Mouse (Mus musculus) thymus, postnatal 36 days (tissue): ENCODE measurements around the gene Nudt12.
A peak's percentile ranks its signal among the peaks of the same experiment; 100 is the strongest.

Experiments used
- DNase-seq, 2 experiments: peaks; one replicate each; pipeline ENCODE4 v3.0.0; 2022; ENCODE audit warnings: mixed read lengths in 2 of 2

Nudt12 gene

DNA sequence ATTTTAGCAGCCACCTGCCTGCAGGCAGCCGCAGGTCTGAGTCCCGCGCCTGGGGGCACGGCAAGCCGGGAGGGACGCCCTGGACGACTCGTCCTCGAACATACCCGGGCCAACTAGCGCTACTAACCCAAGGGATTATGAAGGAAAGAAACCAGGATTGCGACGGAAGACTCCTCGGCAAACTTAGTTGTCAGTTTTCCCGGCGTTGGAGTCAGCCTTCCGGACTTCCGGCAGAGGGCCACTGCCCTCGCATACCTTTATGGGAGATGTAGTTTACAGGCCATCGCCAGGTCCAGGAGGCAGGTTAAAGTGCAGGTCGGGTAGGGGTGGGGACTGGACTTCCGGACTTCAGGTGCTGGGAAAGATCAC, at the start of gene Nudt12:
Gene Nudt12 (minus strand): TSS at position 282 of the 369 bp plus-strand sequence.
- DNase-seq, result peak; percentile 52 to 56

DNA sequence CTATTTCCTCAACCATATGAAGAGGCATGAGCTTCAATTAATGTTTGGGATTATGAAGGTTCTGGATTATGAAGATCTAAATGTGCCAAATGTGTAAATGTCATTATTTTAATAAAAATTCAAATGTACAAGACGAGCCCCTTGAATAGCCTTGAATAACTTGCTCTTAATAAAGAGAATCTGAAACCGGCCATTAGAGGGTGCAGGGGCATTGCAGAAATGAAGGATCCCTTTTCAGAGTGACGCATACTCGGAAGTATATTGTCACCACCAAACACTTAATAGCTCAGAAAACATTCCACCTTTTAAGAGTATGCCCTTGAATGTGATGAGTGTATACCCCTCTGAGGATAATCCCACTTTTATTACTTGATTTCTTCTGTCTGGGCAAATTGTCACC, 40.1 kb upstream of the Nudt12 start:
- DNase-seq, result no peak

DNA sequence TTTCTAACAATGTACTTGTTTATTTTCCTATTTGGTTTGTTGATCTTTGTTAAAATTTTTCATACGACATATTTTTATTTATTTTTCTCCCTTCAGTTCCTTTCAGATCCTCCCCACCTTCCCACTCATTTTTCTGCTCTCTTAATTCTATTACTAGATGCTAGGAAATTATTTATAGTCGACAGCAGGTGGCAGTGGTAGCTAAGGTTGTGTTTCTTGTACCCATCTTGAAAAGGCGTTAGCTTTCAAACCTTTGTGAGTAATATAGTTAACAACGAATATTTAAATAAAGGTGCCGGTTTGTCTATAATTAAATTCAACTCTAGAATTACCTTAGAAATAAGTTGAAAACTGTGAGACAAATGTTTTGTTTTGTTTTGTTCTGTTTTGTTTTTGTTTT, 26.6 kb upstream of the Nudt12 start:
- DNase-seq, result no peak

DNA sequence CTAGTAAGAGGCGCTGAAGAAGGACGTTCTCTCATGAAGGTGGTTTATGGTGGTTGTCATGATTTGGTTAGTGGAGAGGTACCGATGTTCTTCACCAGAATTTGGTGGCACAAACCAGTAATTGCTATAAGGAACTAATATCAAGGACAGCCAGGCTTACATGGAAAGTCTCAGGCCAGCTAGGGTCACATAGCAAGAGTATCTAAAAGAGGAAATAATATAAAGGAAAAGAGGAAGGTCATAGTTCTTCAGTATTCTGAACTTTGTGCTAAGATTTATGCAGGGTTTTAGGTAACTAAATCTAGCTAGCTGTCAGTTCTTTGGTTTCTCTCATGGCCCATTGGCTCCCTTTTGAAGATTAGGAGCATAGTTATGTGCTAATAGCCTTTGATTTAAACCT, 20.3 kb upstream of the Nudt12 start:
- DNase-seq, result no peak

DNA sequence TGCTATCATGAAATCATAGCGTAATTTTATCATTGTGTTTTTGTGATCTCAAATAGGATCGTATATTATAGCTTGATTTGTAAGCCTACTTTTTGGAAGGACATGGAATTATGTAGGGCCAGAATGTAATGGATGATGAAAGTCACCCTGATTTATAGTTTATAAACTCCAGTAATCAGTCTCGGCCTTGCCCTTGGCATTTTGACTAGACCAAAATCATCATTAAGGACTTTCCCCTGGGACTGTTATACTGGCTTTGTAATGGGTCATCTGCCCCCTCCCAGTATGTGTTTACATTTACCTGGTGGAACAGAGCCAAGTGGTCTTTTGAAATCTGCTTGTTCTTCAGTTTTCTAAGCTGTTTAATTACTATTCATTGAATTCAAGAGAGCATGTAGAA, 13.2 kb upstream of the Nudt12 start:
- DNase-seq, result no peak

DNA sequence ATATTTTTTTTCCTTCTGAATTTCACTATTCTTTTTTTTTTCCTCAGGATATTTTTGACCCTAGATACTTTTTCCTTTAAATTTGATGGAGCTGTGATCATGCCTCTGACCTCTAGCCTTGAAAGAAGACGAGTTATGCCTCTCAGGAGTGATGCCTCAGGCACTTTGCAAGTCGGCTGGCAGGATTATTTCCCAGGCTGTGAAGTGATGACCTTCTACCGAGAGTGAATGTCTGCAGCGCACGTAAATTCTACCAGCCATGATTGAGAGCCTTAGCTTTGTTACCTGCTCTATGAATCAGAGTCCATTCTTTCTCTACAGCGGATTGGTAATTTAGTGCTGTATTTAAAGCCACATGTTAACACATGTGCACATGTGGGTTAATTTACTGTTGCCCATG, 11.3 kb upstream of the Nudt12 start:
- DNase-seq, result no peak

DNA sequence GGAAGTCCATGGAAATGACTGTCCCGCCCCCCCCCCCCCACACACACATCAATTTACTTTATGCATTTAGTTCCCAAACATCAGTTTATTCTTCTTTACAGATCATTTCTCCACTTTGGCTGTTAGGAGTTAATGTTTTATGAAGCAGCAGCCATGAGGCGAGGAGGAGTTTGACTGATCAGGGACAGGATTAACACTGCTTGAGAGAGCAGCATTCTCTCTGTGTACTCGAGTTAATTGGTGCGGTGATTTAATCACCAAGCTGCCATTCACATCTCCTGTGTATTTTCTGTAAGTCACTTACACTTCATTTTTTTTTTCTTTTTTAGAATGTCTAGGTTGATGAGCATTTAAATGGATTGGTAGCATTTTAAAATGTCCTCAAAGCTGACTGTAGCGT, 10.8 kb upstream of the Nudt12 start:
- no peak for DNase-seq

DNA sequence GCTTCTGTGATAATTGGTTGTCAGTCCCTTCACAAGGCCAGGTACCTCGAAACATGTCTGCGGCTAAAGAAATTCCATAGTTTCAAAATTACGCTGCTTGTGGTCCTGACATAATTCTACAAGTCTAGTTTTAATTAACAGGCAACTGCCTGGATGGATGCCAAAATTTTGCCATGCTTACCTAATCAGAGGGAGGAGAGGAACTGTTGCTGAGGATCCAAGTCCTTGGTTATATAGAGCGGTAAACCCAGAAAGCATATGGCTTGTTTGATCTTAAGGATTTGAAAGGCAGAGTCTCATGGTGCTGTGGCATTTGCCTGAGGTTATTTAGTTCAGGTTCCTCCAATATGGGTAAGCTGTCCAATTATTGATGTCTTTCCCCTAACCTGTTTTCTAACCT, 5.5 kb upstream of the Nudt12 start:
- no peak for DNase-seq

DNA sequence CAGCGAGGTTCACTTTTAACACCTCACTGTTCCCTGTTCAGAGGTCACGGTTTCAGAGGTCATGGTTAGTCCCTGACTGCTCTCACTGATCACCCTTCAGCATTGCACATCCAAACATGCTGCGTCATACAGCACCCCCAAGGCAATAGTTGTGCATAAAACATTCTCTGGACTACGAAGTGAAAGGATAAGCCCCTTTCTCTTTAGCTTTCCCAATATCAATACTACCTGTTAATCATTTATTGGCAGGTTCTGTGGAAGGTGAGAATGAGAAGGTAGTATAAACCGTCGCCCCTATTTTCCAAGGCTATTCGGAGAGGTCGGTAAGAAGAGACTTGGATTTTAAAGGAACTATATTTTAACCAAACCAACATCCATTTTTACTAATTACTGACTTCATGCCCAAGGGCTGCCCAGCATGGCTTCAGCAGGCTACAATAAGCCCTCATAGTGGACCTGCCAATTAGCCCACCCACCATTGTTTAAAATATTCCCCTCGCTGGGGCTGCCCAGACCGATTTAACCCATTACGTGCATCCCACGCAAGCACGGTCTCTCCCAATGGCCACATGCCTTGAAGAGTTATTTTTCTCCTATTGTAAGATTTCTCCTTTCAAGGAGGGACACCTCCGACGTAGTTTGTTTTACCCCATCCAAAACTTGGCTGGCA, 616 bp downstream of the Nudt12 start:
- DNase-seq, result no peak

DNA sequence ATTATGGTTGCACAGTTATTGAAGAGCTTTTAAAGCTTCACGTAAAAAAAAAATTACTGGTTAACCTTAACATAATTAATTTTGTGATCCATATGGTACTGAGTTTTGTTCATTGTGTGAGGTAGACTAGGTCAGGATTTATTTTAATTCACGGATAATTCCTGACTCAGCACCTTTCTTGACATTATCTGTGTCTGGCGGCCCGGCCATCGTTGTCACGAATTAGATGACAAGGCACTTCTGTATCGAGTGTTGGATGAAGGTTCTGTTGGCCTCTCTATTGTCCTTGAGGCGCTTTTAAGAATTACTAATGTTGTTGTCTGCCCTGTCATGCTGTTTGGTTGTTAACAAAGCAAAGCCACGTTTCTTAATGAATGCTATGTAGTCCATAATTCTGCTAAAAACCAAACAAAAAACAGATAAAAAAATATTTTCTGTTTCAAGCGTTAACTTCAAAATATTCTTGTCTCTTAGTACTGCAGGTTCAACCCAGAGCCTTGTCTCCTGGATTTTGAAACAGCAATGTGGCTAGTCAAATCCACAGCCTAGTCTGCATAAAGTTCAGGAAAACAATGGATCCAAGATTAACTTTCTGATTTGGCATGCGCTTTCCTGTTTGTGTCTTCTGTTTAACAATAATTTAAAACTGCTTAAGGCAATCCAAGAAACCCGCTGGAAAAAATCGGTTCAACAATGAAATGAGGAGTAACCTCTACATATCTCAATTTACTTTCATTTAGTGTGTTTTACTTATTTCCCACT, 1.4 kb downstream of the Nudt12 start:
- no peak for DNase-seq

DNA sequence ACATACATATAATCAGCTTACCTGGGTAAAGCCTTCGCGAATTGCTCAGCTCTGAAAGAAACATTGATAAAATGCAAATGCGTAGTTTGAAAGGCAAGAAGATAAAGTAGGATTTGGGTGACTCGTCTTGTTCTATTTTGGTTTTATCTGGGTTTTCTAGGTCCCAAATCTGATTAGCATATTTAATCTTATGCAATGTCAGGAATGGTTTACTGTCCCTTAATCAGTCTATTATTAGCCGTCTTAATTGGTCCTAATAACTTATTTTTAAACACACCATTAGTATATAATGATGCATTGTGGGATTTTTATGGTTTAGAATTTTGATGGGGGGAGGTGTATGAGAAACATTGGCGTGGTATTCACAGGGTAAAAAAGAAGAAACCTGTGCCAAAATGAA, 21.9 kb downstream of the Nudt12 start, which contains the start of gene Pdzph1:
Gene Pdzph1 (minus strand): TSS at position 101 of the 400 bp plus-strand sequence.
- no peak for DNase-seq

DNA sequence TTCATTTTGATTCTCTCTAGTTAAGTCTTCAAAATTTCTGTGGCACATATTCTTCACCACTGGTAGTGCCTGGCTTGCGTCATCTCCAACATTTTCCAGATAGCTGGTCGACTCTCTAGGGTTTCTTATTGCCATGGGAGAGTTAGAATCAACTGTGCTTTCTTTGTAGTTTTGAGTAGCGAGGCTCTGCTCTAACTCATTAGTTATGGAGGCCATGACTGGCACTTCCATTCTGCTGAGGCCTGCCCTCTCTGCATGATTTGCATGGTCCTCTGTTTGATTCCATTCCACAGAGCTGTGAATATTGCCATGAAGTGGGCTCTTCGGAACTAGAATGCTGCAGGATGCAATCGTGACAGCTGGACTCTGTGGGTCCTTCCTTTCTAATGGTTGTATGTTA, 39.9 kb downstream of the Nudt12 start:
- DNase-seq, result no peak

DNA sequence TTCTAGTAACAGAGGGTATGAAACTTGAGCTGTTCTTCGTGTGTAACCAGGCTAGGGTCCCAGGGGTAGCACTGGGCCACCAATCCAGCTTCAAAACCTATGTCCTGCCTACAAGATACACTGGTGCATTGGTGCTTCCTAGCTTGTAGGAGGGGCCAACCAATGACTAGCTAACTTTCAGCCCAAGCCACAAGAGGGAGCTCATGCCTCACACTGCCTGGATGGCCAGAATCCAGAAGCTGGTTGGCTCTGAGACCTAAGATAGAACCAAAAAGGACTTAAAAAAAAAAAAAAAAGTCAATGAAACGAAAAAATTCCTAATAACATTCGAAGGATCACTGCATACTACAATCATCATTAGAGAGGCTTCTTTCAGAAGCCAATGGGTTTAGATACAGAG, 53.3 kb downstream of the Nudt12 start:
- DNase-seq, result no peak

DNA sequence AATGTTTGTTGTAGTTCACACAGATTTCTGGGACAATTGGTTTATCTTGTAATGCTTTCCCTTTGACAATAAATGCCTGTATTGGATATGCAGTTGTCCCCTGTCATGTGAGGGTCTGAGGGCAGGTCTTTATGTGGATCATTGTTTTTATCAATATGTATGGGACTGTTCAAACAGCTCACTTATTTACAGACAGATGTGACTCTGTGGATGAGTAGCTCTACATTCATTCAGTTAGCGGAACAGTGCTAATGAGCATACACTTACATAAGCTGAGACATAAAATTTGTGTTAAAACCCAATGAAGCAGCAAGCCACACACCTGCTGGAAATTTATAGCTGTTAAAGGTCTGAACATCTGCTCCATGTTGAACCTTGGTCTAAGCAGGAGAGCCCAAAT, 56.1 kb downstream of the Nudt12 start:
- DNase-seq, result no peak
